Mouse (Mus musculus) thymus, adult 2 months (tissue): Measurements from ENCODE around the gene Chst11. TPM values are rescaled to one million over a fixed set of nuclear protein-coding genes. Genes with fewer than 3 reads are reported as not detected.

ENCODE experiments used
- DNase-seq: peaks from one replicate; pipeline ENCODE4 v3.0.0; 2021
- H3K27ac ChIP-seq: fragments of 200-500 bp; 2 replicates; pipeline ENCODE4 v1.5.1; 2012; ENCODE audit warnings: low read length, control low read depth; ENCODE audit not compliant: control insufficient read depth, insufficient read depth
- H3K27me3 ChIP-seq: fragments of 200-500 bp; 2 replicates; pipeline ENCODE4 v1.6.1; 2012; ENCODE audit warnings: mild to moderate bottlenecking, low read length, moderate library complexity, mixed read lengths; ENCODE audit not compliant: control insufficient read depth, insufficient read depth
- H3K36me3 ChIP-seq: fragments of 200-500 bp; 2 replicates; pipeline ENCODE4 v1.6.1; 2012; ENCODE audit warnings: mild to moderate bottlenecking, low read length, moderate library complexity; ENCODE audit not compliant: control insufficient read depth, insufficient read depth
- H3K4me1 ChIP-seq: fragments of 200-500 bp; replicated peaks from 2 replicates; pipeline ENCODE4 v1.6.1; 2012; ENCODE audit warnings: low read length; ENCODE audit not compliant: control insufficient read depth, insufficient read depth
- H3K4me3 ChIP-seq: fragments of 200-500 bp; 2 replicates; pipeline ENCODE4 v1.5.1; 2012; ENCODE audit warnings: mild to moderate bottlenecking, low read length, control low read depth, moderate library complexity; ENCODE audit not compliant: control insufficient read depth, insufficient read depth
- CTCF ChIP-seq: fragments of 200-500 bp; IDR thresholded peaks from 2 replicates; pipeline ENCODE4 v1.5.1; 2012; ENCODE audit warnings: mild to moderate bottlenecking, control low read depth, low read length, moderate library complexity, borderline replicate concordance; ENCODE audit not compliant: control insufficient read depth, poor library complexity, insufficient read depth; ENCODE audit errors: extremely low read depth
- POLR2A ChIP-seq: fragments of 200-500 bp; IDR thresholded peaks from 2 replicates; pipeline ENCODE4 v1.6.1; 2012; ENCODE audit warnings: mild to moderate bottlenecking, low read length, control low read depth, moderate library complexity; ENCODE audit not compliant: control insufficient read depth, poor library complexity, insufficient read depth; ENCODE audit errors: extremely low read depth
- WGBS: fragments of 180-500 bp; shearing (Covaris S2); methylation state at CpG from one replicate; pipeline ENCODE4 v1.1.7; 2018; 5-methylcytosine and 5-hydroxymethylcytosine counted together
- polyA plus RNA-seq: library from polyadenylated mRNA; depleted of rRNA; stranded (reverse); fragments of >200 nt; gene quantifications from 2 replicates; pipeline ENCODE4 v1.2.3, GENCODE M21; 2012

Chst11 gene
- polyA plus RNA-seq, 1 experiment: 19.4 TPM

- H3K4me1 ChIP-seq: peaks cover 22% of the 10 kb centered on the region; the same call in 1 of the 2 replicates
- no peaks in the 10 kb centered on the region for H3K36me3 ChIP-seq
- TF ChIP-seq CTCF (no peak), POLR2A (no peak)
- H3K4me3 ChIP-seq: no peak overlapping the region
- 22% methylated on average over 10 of the region's 10 CpGs for WGBS
- no peaks in the 10 kb centered on the region for H3K27me3 ChIP-seq
- DNase-seq: no peak
- H3K27ac ChIP-seq: no peak overlapping the region
Measured at GRCm38 (mm10) chr10:83094248-83094647, 109.0 kb downstream of the Chst11 start.

- Histone ChIP-seq H3K4me3 (no peak overlapping the region), H3K27me3 (no peaks in the 10 kb centered on the region), H3K4me1 (peaks cover 22% of the 10 kb centered on the region; the same call in 1 of the 2 replicates), H3K36me3 (no peaks in the 10 kb centered on the region), H3K27ac (no peak overlapping the region)
- TF ChIP-seq POLR2A (no peak), CTCF (no peak)
- no peak for DNase-seq
- 58% methylated on average over 16 of the region's 16 CpGs for whole genome bisulfite sequencing
Measured at GRCm38 (mm10) chr10:83094821-83095725, 109.8 kb downstream of the Chst11 start.

GRCm38 (mm10) chr10:83096257-83096656 lies 111.0 kb downstream of the Chst11 start:
- peaks cover 26% of the 10 kb centered on the region; the same call in 1 of the 2 replicates for H3K4me1 ChIP-seq
- DNase-seq: no peak
- TF ChIP-seq CTCF: no peak
- TF ChIP-seq POLR2A: no peak
- WGBS: 94% methylated on average over 6 of the region's 6 CpGs
- no peak overlapping the region for H3K27ac ChIP-seq
- H3K36me3 ChIP-seq: no peaks in the 10 kb centered on the region
- H3K27me3 ChIP-seq: no peaks in the 10 kb centered on the region
- no peak overlapping the region for H3K4me3 ChIP-seq

- Histone ChIP-seq H3K27me3 (no peaks in the 10 kb centered on the region), H3K36me3 (no peaks in the 10 kb centered on the region), H3K4me1 (peaks cover 37% of the 10 kb centered on the region), H3K4me3 (no peak overlapping the region), H3K27ac (no peak overlapping the region)
- TF ChIP-seq POLR2A: no peak
- WGBS: 92% methylated on average over 10 of the region's 10 CpGs
- no peak for DNase-seq
Measured at GRCm38 (mm10) chr10:83098940-83099339, 113.6 kb downstream of the Chst11 start.

GRCm38 (mm10) chr10:83099669-83100068 lies 114.4 kb downstream of the Chst11 start:
- H3K4me1 ChIP-seq: peaks cover 33% of the 10 kb centered on the region

GRCm38 (mm10) chr10:83100890-83101289 lies 115.6 kb downstream of the Chst11 start:
- Histone ChIP-seq H3K27ac (no peak overlapping the region), H3K4me1 (peaks cover 29% of the 10 kb centered on the region), H3K4me3 (no peak overlapping the region), H3K36me3 (no peaks in the 10 kb centered on the region), H3K27me3 (no peaks in the 10 kb centered on the region)
- TF ChIP-seq CTCF (no peak), POLR2A (no peak)
- WGBS: 10% methylated on average over 8 of the region's 8 CpGs
- no peak for DNase-seq

More at GRCm38 (mm10) chr10:83099669-83100068, 114.4 kb downstream of the Chst11 start:
- DNase-seq: no peak
- 95% methylated on average over 3 of the region's 3 CpGs for WGBS
- H3K36me3 ChIP-seq: no peaks in the 10 kb centered on the region
- no peak for TF ChIP-seq CTCF
- TF ChIP-seq POLR2A: no peak
- no peak overlapping the region for H3K27ac ChIP-seq
- no peak overlapping the region for H3K4me3 ChIP-seq
- H3K27me3 ChIP-seq: no peaks in the 10 kb centered on the region
